Mouse (Mus musculus): ENCODE data around the gene Bpnt1. TPM values are rescaled to one million over a fixed set of nuclear protein-coding genes. Genes with fewer than 3 reads are reported as not detected.

The Bpnt1 gene
- total and polyA plus RNA-seq, 2 experiments from 2014 or later, result 24.6 to 34.3 TPM

- ATAC-seq (ENCODE audit: insufficient read depth, low read depth) (no peak), DNase-seq (ENCODE audit: low spot score) (no peak)
- WGBS, result 85% methylated on average over 5 of the region's 5 CpGs
- Histone ChIP-seq H3K4me2 (ENCODE audit: low read depth, low read length) (no peak overlapping the region), H3K4me3 (ENCODE audit: low read depth, low read length) (no peak overlapping the region), H3K9me3 (replicated peaks; ENCODE audit: control insufficient read depth, low read length) (no peaks in the 10 kb centered on the region), H3K4me1 (ENCODE audit: control insufficient read depth, insufficient read depth) (peaks cover 29% of the 10 kb centered on the region; the same call in 1 of the 2 replicates), H3K36me3 (replicated peaks; ENCODE audit: control insufficient read depth, insufficient read depth, low read length) (0 out of 2 replicates have a peak, but pooled peaks cover 3% of the 10 kb centered on the region), H3K27ac (ENCODE audit: low read depth) (no peak overlapping the region), H3K9ac (replicated peaks; ENCODE audit: low read depth, low read length) (no peak overlapping the region), H3K27me3 (ENCODE audit: control insufficient read depth, insufficient read depth, low read length) (no peaks in the 10 kb centered on the region)
- TF ChIP-seq EP300 (IDR thresholded peaks at IDR 0.05; ENCODE audit: low read depth) (no peak), CTCF (IDR thresholded peaks at IDR 0.05; ENCODE audit: low read depth) (no peak)
Observed at GRCm38 (mm10) chr1:185333651-185334050, 1.7 kb downstream of the Bpnt1 start.

DNA sequence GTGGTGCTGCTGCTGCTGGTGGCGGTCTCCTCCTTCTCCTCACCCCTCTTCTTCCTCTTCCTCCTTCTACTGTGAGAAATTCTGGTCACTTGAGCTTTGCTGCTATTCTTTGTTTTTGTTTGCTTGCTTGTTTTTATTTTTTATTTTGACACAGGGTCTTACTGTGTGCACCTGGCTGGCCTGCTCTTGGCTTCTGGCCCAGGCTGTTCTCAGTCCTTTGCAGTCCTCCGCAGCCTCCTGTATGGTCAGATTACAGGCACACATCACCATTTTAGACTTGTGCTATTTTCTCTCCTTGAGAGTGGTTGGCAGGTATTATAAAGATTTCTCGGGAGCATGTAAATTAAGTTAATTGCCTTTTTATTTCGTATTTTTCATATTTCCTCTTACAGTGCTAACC, 2.2 kb downstream of the Bpnt1 start:
- DNase-seq (ENCODE audit: low spot score) (no peak), ATAC-seq (ENCODE audit: insufficient read depth, low read depth) (no peak)
- 69% methylated on average over 4 of the region's 4 CpGs for WGBS
- H3K27ac ChIP-seq (ENCODE audit: low read depth), result no peak overlapping the region
- no peaks in the 10 kb centered on the region for H3K27me3 ChIP-seq (ENCODE audit: control insufficient read depth, insufficient read depth, low read length)
- H3K9me3 ChIP-seq (replicated peaks; ENCODE audit: control insufficient read depth, low read length), result no peaks in the 10 kb centered on the region
- no peak overlapping the region for H3K9ac ChIP-seq (replicated peaks; ENCODE audit: low read depth, low read length)
- H3K4me1 ChIP-seq (ENCODE audit: control insufficient read depth, insufficient read depth), result peaks cover 29% of the 10 kb centered on the region; the same call in 1 of the 2 replicates
- H3K36me3 ChIP-seq (replicated peaks; ENCODE audit: control insufficient read depth, insufficient read depth, low read length), result peaks cover 7% of the 10 kb centered on the region; the same call in 1 of the 2 replicates
- H3K4me3 ChIP-seq (ENCODE audit: low read depth, low read length), result no peak overlapping the region
- no peak for TF ChIP-seq CTCF (IDR thresholded peaks at IDR 0.05; ENCODE audit: low read depth)
- no peak for TF ChIP-seq EP300 (IDR thresholded peaks at IDR 0.05; ENCODE audit: low read depth)
- no peak overlapping the region for H3K4me2 ChIP-seq (ENCODE audit: low read depth, low read length)

DNA sequence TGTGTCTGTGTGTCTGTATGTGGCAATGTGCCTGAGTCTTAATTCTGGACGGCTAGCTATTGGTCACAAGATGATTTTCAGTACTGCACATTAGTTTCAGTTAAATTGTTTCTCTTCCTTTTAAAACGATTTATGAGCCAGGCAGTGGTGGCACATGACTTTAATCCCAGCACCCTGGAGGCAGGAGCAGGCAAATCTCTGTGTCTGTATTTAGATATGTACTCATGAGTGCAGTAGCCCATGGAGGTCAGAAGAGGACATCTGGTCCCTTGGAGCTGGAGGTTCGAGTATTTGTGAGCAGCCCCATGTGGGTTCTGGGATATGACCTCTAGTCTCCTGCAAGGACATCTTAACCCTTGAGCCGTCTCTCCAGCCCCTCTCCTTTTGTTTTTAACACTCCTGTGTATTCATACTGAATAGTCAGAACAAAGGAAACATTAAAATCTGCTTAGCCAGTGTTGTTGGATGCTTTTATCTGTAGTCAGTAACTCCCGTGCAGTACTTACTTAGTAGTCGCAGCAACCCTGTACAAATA, 3.3 kb downstream of the Bpnt1 start:
- no peak for DNase-seq (ENCODE audit: low spot score)
- Histone ChIP-seq H3K4me2 (ENCODE audit: low read depth, low read length) (no peak overlapping the region), H3K27me3 (ENCODE audit: control insufficient read depth, insufficient read depth, low read length) (no peaks in the 10 kb centered on the region), H3K9me3 (replicated peaks; ENCODE audit: control insufficient read depth, low read length) (no peaks in the 10 kb centered on the region), H3K4me3 (ENCODE audit: low read depth, low read length) (no peak overlapping the region), H3K27ac (ENCODE audit: low read depth) (no peak overlapping the region), H3K4me1 (ENCODE audit: control insufficient read depth, insufficient read depth) (0 out of 2 replicates have a peak, but pooled peaks cover 25% of the 10 kb centered on the region), H3K36me3 (replicated peaks; ENCODE audit: control insufficient read depth, insufficient read depth, low read length) (peaks cover 11% of the 10 kb centered on the region; the same call in 1 of the 2 replicates), H3K9ac (replicated peaks; ENCODE audit: low read depth, low read length) (no peak overlapping the region)
- TF ChIP-seq CTCF (IDR thresholded peaks at IDR 0.05; ENCODE audit: low read depth), result no peak
- TF ChIP-seq EP300 (IDR thresholded peaks at IDR 0.05; ENCODE audit: low read depth), result no peak
- 56% methylated on average over 6 of the region's 6 CpGs for WGBS
- ATAC-seq (ENCODE audit: insufficient read depth, low read depth), result no peak; the same call in 1 of the 2 replicates

GRCm38 (mm10) chr1:185336535-185336934, 4.6 kb downstream of the Bpnt1 start:
- 23% methylated on average over 3 of the region's 3 CpGs for WGBS
- H3K4me2 ChIP-seq (ENCODE audit: low read depth, low read length), result no peak overlapping the region
- no peaks in the 10 kb centered on the region for H3K27me3 ChIP-seq (ENCODE audit: control insufficient read depth, insufficient read depth, low read length)
- H3K4me3 ChIP-seq (ENCODE audit: low read depth, low read length), result no peak overlapping the region
- H3K9ac ChIP-seq (replicated peaks; ENCODE audit: low read depth, low read length), result no peak overlapping the region
- H3K36me3 ChIP-seq (replicated peaks; ENCODE audit: control insufficient read depth, insufficient read depth, low read length), result peaks cover 19% of the 10 kb centered on the region
- 0 out of 2 replicates have a peak overlapping the region, but pooled peaks have one; percentile 20 for H3K27ac ChIP-seq (ENCODE audit: low read depth)
- 0 out of 2 replicates have a peak, but pooled peaks cover 25% of the 10 kb centered on the region for H3K4me1 ChIP-seq (ENCODE audit: control insufficient read depth, insufficient read depth)
- no peak for DNase-seq (ENCODE audit: low spot score)
- ATAC-seq (ENCODE audit: insufficient read depth, low read depth), result no peak
- TF ChIP-seq EP300 (IDR thresholded peaks at IDR 0.05; ENCODE audit: low read depth), result no peak
- no peak for TF ChIP-seq CTCF (IDR thresholded peaks at IDR 0.05; ENCODE audit: low read depth)
- H3K9me3 ChIP-seq (replicated peaks; ENCODE audit: control insufficient read depth, low read length), result no peaks in the 10 kb centered on the region

GRCm38 (mm10) chr1:185342441-185342840, 10.5 kb downstream of the Bpnt1 start:
- Histone ChIP-seq H3K36me3 (replicated peaks; ENCODE audit: control insufficient read depth, insufficient read depth, low read length) (peaks cover 61% of the 10 kb centered on the region), H3K4me2 (ENCODE audit: low read depth, low read length) (no peak overlapping the region), H3K4me1 (ENCODE audit: control insufficient read depth, insufficient read depth) (no peaks in the 10 kb centered on the region), H3K9ac (replicated peaks; ENCODE audit: low read depth, low read length) (no peak overlapping the region), H3K9me3 (replicated peaks; ENCODE audit: control insufficient read depth, low read length) (no peaks in the 10 kb centered on the region), H3K4me3 (ENCODE audit: low read depth, low read length) (no peak overlapping the region), H3K27me3 (ENCODE audit: control insufficient read depth, insufficient read depth, low read length) (no peaks in the 10 kb centered on the region), H3K27ac (ENCODE audit: low read depth) (no peak overlapping the region)
- DNase-seq (ENCODE audit: low spot score) (no peak), ATAC-seq (ENCODE audit: insufficient read depth, low read depth) (no peak)
- TF ChIP-seq EP300 (IDR thresholded peaks at IDR 0.05; ENCODE audit: low read depth) (no peak), CTCF (IDR thresholded peaks at IDR 0.05; ENCODE audit: low read depth) (no peak)
- 91% methylated on average over 4 of the region's 4 CpGs for WGBS

DNA sequence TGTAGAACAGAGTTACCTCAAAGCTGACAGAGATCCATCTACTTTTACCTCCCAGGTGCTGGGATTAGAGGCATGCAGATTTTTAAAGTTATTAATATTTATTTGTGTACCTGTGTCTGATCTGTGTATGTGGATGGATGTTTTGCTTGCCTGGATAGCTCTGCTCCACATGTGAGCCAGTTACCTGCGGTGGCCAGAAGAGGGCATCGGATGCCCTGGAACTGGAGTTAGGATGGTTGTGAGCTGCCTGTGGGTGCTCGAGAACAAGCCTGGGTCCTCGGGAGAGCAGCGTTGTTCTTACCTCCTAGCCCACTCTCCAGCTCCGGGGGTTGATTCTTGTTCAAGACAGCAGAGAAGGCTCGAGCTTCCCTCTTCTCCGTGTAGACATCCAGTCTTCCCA, 11.5 kb downstream of the Bpnt1 start:
- Histone ChIP-seq H3K27ac (ENCODE audit: low read depth) (no peak overlapping the region), H3K36me3 (replicated peaks; ENCODE audit: control insufficient read depth, insufficient read depth, low read length) (peaks cover 70% of the 10 kb centered on the region), H3K27me3 (ENCODE audit: control insufficient read depth, insufficient read depth, low read length) (no peaks in the 10 kb centered on the region), H3K4me2 (ENCODE audit: low read depth, low read length) (no peak overlapping the region), H3K4me3 (ENCODE audit: low read depth, low read length) (no peak overlapping the region), H3K9ac (replicated peaks; ENCODE audit: low read depth, low read length) (no peak overlapping the region), H3K9me3 (replicated peaks; ENCODE audit: control insufficient read depth, low read length) (no peaks in the 10 kb centered on the region), H3K4me1 (ENCODE audit: control insufficient read depth, insufficient read depth) (no peaks in the 10 kb centered on the region)
- DNase-seq (ENCODE audit: low spot score) (no peak), ATAC-seq (ENCODE audit: insufficient read depth, low read depth) (no peak)
- TF ChIP-seq CTCF (IDR thresholded peaks at IDR 0.05; ENCODE audit: low read depth), result peak; percentile 16; the same call in 1 of the 2 replicates
- TF ChIP-seq EP300 (IDR thresholded peaks at IDR 0.05; ENCODE audit: low read depth), result no peak
- WGBS, result 85% methylated on average over 8 of the region's 8 CpGs

Data from heart, postnatal 0 days (tissue).